Mouse (Mus musculus): ENCODE results near the gene Slc11a2. TPM values are rescaled to one million over a fixed set of nuclear protein-coding genes. Genes with fewer than 3 reads are reported as not detected.
"Not testable (repeated sequence)": the region's sequence is repeated elsewhere in the genome, so short reads cannot be mapped to it uniquely, and the experiment has no call there.

Slc11a2 gene
- total RNA-seq, 2 experiments from 2014 or later: 110 to 132 TPM

- DNase-seq (ENCODE audit: low spot score in 2 of 2): no peak
Observed at GRCm38 (mm10) chr15:100355876-100356275, 69.0 kb downstream of the Slc11a2 start.

- not testable (repeated sequence) for DNase-seq (ENCODE audit: low spot score in 2 of 2)
Observed at GRCm38 (mm10) chr15:100353399-100353798, 71.5 kb downstream of the Slc11a2 start.

- no peak for DNase-seq (ENCODE audit: low spot score in 2 of 2)
Observed at GRCm38 (mm10) chr15:100352711-100353250, 72.1 kb downstream of the Slc11a2 start, which contains the start of the genes Methig1 and Mettl7a2. Methig1 (plus strand) TSS chr15:100353149. Mettl7a2 (plus strand) TSS chr15:100353200.

GRCm38 (mm10) chr15:100351501-100352060 is 73.3 kb downstream of the Slc11a2 start:
- DNase-seq (ENCODE audit: low spot score in 2 of 2): no peak

- DNase-seq (ENCODE audit: low spot score in 2 of 2): no peak
Observed at GRCm38 (mm10) chr15:100349496-100349895, 75.4 kb downstream of the Slc11a2 start.

- DNase-seq (ENCODE audit: low spot score in 2 of 2): no peak
Observed at GRCm38 (mm10) chr15:100346761-100347160, 78.1 kb downstream of the Slc11a2 start.

- DNase-seq (ENCODE audit: low spot score in 2 of 2): no peak
Observed at GRCm38 (mm10) chr15:100345484-100345883, 79.4 kb downstream of the Slc11a2 start.

- not testable (repeated sequence) for DNase-seq (ENCODE audit: low spot score in 2 of 2)
Observed at GRCm38 (mm10) chr15:100341314-100341980, 83.4 kb downstream of the Slc11a2 start.

Other genes starting within 250 kb of the Slc11a2 start
- 10 to 100 TPM; 59.2 to 62.5 TPM for gene Atf1, start 197.3 kb downstream of the Slc11a2 start, total RNA-seq (2021)
- not detected for gene Tmprss12, start 144.2 kb downstream of the Slc11a2 start, total RNA-seq (2021)
- gene Mettl7a1, start 120.9 kb downstream of the Slc11a2 start, total RNA-seq (2021): 100 to 1,000 TPM; 124 to 127 TPM
- gene Mettl7a3, start 90.1 kb downstream of the Slc11a2 start, total RNA-seq (2021): under 1 TPM; 0.27 to 0.42 TPM
- gene Methig1, start 71.9 kb downstream of the Slc11a2 start, total RNA-seq (2021): under 1 TPM in 1 of 2 experiments, not detected in 1; 0.20 TPM
- gene Mettl7a2, start 71.9 kb downstream of the Slc11a2 start, total RNA-seq (2021): 1 to 10 TPM; 3.2 to 3.4 TPM
- gene Higd1c, start 60.5 kb downstream of the Slc11a2 start, total RNA-seq (2021): not detected
- gene Gm5475, start 2.9 kb downstream of the Slc11a2 start, total RNA-seq (2021): not detected
- 100 to 1,000 TPM; 147 to 279 TPM for gene Letmd1, start 44.0 kb upstream of the Slc11a2 start, total RNA-seq (2021)
- 1 to 10 TPM; 5.3 to 5.5 TPM for gene Csrnp2, start 70.4 kb upstream of the Slc11a2 start, total RNA-seq (2021)
- 10 to 100 TPM; 16.6 to 17.6 TPM for gene Tfcp2, start 126.9 kb upstream of the Slc11a2 start, total RNA-seq (2021)
- gene Pou6f1, start 174.9 kb upstream of the Slc11a2 start, total RNA-seq (2021): 10 to 100 TPM; 13.1 to 16.4 TPM
- gene Dazap2, start 190.3 kb upstream of the Slc11a2 start, total RNA-seq (2021): 100 to 1,000 TPM; 169 to 241 TPM
- gene Smagp, start 211.9 kb upstream of the Slc11a2 start, total RNA-seq (2021): 10 to 100 TPM; 41.3 to 51.6 TPM
- 1 to 10 TPM; 1.8 to 4.3 TPM for gene Bin2, start 244.5 kb upstream of the Slc11a2 start, total RNA-seq (2021)